Mouse (Mus musculus): Measurements from ENCODE around the gene Ndufab1. TPM values are rescaled to one million over a fixed set of nuclear protein-coding genes. Genes with fewer than 3 reads are reported as not detected.
A peak's percentile ranks its signal among the peaks of the same experiment; 100 is the strongest.

Gene Ndufab1
- polyA plus RNA-seq, 1 experiment from 2014 or later, result 603 TPM

DNA sequence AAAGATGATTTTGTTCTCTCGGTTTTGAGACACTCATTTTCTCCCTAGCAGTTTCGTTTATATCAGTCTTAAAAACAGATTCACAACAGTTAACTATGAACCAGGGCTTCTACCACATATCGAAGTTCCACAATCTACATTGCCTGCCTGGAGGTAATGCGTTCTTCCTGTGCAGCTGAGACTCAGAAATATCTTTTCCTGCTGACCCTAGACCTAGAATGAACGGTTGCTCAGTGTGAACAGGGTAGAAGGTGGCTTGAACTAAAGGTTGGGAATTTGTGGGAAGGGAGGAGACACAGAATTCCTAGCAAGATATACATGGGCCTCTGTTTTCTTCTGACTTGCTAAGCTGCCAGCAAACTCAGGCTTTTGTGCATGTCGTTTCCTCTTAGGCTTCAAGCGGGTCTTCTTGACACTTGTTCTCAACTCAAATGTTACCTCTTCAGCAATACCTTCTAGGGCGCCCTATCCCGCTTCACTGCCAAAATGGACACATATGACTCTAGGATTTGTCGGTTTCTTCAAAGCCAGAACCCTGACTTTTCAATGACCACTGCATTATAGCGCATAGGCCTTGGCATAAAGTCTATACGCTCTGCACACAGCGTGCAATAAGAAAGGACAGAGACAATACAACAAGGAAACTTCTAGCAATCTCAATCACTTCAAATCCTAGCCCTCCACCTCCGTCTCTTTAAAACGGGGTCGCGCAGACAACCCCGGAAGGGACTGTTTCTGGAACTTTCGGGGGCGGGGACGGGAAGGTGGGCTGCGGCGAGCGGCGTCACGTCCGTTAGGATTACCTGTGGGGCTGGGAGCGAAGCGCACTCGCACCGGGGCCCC lies 35.4 kb downstream of the Ndufab1 start:
- peak; percentile 77; the same call in 1 of the 2 replicates for ATAC-seq (replicated peaks)
- H3K4me1 ChIP-seq, result peaks cover 42% of the 10 kb centered on the region
- H3K4me3 ChIP-seq, result peak overlapping the region; percentile 97
- peak overlapping the region; percentile 98 for H3K27ac ChIP-seq
- H3K4me2 ChIP-seq, result peak overlapping the region; percentile 82
- WGBS, result 19% methylated on average over 31 of the region's 31 CpGs
- no peaks in the 10 kb centered on the region for H3K27me3 ChIP-seq (replicated peaks)
- H3K9ac ChIP-seq, result peak overlapping the region; percentile 95
- H3K9me3 ChIP-seq, result no peaks in the 10 kb centered on the region
- H3K36me3 ChIP-seq (replicated peaks), result peaks cover 10% of the 10 kb centered on the region; the same call in 1 of the 2 replicates

DNA sequence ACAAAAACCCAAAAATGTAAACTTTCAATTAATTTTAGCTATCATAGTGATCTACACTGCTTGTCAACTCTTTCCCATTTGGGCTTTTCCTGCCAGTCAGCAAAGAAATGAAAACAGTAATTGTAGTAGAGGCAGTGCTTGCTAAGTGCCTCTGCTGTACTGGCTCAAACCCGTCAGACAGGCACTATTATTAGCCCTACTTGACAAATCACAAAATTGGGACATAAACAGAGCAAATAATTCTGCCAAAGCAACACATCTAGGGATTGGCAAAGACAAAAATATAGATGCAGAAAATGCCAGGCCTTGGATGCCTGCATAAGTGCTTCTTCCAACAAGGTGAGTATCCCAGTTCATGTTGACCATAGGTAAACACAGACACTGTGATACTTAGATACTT lies 36.0 kb downstream of the Ndufab1 start:
- H3K4me2 ChIP-seq, result peak overlapping the region; percentile 82; the same call in 1 of the 2 replicates
- no peak overlapping the region for H3K4me3 ChIP-seq
- peaks cover 9% of the 10 kb centered on the region; the same call in 1 of the 2 replicates for H3K36me3 ChIP-seq (replicated peaks)
- no peaks in the 10 kb centered on the region for H3K9me3 ChIP-seq
- H3K4me1 ChIP-seq, result peaks cover 40% of the 10 kb centered on the region
- WGBS, result 90% methylated on average over 1 of the region's 1 CpGs
- no peak for ATAC-seq (replicated peaks)
- H3K27me3 ChIP-seq (replicated peaks), result no peaks in the 10 kb centered on the region
- no peak overlapping the region for H3K27ac ChIP-seq
- no peak overlapping the region for H3K9ac ChIP-seq

DNA sequence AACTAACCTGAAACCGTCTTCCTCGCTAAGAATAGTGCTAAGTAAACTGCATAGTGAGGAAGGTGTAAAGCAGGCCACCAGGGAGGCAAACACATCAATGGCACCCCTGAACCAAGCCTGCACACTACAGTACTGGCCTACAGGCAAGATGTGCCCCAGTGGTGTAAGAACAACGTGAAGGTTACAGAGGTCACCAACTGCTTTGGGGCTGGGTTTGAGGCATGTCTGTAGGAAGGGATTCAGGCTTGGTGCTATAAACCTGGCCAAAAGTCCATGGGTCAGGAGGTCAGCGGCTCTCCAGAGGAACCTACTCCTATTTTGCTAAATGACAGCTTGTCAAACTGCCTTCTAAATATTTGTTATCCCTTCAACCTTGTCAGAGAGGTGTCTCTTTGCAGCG lies 45.1 kb downstream of the Ndufab1 start:
- Histone ChIP-seq H3K9me3 (no peaks in the 10 kb centered on the region), H3K36me3 (replicated peaks) (0 out of 2 replicates have a peak, but pooled peaks cover 12% of the 10 kb centered on the region), H3K4me2 (no peak overlapping the region), H3K27ac (no peak overlapping the region), H3K9ac (no peak overlapping the region), H3K4me1 (no peaks in the 10 kb centered on the region), H3K27me3 (replicated peaks) (no peaks in the 10 kb centered on the region), H3K4me3 (no peak overlapping the region)
- ATAC-seq (replicated peaks), result no peak
- 94% methylated on average over 5 of the region's 5 CpGs for WGBS

DNA sequence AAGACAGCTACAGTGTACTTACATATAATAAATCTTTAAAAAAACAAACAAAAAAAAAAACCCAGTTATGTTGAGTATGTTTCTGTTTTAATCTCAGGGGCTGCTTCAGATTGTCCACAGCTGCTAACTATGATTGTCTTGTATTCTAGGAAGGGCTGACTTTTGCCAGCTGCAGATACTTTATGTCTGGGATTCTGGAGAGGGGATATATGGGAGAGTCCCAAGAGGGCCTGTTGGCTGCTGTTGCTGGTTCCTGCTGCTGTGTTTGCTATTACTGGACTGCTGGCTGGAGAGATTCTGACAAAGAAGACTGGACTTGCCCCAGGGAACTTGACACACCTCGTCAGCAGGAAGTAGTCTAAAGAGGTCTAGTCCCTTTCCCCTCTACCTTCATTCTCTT lies 50.9 kb downstream of the Ndufab1 start:
- H3K27ac ChIP-seq, result no peak overlapping the region
- 90% methylated on average over 1 of the region's 1 CpGs for WGBS
- H3K27me3 ChIP-seq (replicated peaks), result no peaks in the 10 kb centered on the region
- no peak overlapping the region for H3K9ac ChIP-seq
- ATAC-seq (replicated peaks), result no peak
- no peak overlapping the region for H3K4me2 ChIP-seq
- no peaks in the 10 kb centered on the region for H3K4me1 ChIP-seq
- H3K4me3 ChIP-seq, result no peak overlapping the region
- no peaks in the 10 kb centered on the region for H3K9me3 ChIP-seq
- 0 out of 2 replicates have a peak, but pooled peaks cover 19% of the 10 kb centered on the region for H3K36me3 ChIP-seq (replicated peaks)

DNA sequence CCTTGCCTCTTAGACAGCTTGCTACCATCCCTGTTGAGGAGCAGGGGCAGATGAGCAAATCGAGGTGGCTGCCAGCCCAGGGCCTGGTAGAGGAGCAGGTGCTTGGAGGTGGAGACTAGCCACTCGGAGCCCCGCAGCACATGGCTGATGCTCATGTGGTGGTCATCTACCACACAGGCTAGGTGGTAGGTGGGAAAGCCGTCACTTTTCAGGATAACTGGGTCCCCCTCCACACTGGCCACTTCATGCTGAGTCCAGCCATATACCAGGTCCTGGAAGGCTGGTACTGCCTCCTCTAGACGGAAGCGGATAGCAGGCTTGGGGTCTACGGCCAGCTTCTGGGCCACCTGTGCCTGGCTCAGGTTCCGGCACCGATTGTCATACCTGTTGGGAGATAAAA lies 53.5 kb downstream of the Ndufab1 start:
- H3K9ac ChIP-seq, result no peak overlapping the region
- ATAC-seq (replicated peaks), result no peak
- H3K9me3 ChIP-seq, result no peaks in the 10 kb centered on the region

DNA sequence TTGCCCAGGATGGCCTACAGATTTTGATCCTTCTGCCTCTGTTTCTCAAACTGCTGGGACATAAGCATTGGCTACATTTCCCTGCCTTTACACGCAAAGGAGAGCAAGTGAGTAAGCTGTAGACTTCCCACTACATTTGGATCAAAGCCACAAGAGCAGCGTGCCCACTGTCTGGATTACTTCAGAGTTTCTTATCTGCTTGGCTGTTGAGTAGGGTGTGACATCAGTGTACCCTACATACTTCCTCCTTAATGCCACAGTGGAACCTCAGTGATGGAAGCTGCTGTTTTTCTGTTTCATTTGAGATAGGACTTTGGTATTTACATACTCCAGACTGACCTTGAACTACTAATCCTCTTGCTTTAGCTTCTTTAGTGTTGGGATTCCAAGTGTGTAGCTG lies 54.9 kb downstream of the Ndufab1 start:
- no peak overlapping the region for H3K27ac ChIP-seq
- H3K4me1 ChIP-seq, result no peaks in the 10 kb centered on the region
- no peak overlapping the region for H3K4me2 ChIP-seq
- no peaks in the 10 kb centered on the region for H3K9me3 ChIP-seq
- no peaks in the 10 kb centered on the region for H3K27me3 ChIP-seq (replicated peaks)
- H3K36me3 ChIP-seq (replicated peaks), result 0 out of 2 replicates have a peak, but pooled peaks cover 14% of the 10 kb centered on the region
- 94% methylated on average over 2 of the region's 2 CpGs for WGBS
- no peak overlapping the region for H3K4me3 ChIP-seq
- ATAC-seq (replicated peaks), result no peak
- no peak overlapping the region for H3K9ac ChIP-seq

More for the DNA sequence above, 53.5 kb downstream of the Ndufab1 start:
- H3K27ac ChIP-seq, result no peak overlapping the region
- no peaks in the 10 kb centered on the region for H3K4me1 ChIP-seq
- H3K4me3 ChIP-seq, result no peak overlapping the region
- no peak overlapping the region for H3K4me2 ChIP-seq
- H3K36me3 ChIP-seq (replicated peaks), result 0 out of 2 replicates have a peak, but pooled peaks cover 14% of the 10 kb centered on the region
- no peaks in the 10 kb centered on the region for H3K27me3 ChIP-seq (replicated peaks)
- 97% methylated on average over 9 of the region's 9 CpGs for WGBS

DNA sequence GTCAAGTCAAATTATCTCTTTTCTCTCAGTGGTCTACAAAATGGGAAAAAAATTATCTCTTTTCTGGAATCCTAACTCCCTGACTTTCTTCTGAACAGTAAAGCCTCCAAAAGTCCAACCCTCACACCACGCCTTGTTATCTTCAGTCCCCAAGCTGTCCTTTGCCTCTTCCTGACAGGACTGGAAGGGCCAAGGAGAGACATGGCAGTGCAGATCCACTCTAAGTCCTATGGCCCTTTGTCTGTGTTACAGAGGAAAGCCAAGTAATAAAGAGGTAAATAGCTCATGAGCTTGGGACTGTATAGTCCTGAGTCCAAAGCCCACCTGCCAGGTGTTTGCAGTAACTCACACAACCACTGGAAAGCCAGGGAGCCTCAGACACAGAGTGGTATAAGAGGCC lies 56.0 kb downstream of the Ndufab1 start:
- WGBS, result 94% methylated on average over 1 of the region's 1 CpGs
- H3K4me3 ChIP-seq, result no peak overlapping the region
- H3K36me3 ChIP-seq (replicated peaks), result 0 out of 2 replicates have a peak, but pooled peaks cover 14% of the 10 kb centered on the region

DNA sequence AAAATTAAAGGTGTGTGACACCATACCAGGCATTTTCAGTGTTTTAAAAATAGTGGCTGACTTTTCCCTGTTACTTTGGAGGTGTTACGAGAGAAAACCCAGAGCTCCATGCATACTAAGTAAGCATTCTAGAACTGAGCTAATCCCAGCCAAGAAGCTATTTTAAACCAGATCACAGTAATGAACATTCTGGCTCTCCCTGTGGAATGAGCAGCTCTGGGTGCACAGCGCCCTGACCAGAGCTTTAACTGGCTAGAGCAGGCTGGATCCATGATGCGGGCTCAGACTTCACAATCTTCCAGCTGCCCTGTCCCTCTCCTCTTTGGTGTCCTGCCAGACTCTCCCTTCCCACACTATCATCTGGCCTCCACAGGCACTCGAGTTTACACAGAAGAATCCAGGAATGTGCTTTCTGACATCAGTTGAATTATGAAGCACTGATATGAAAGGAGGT lies 56.5 kb downstream of the Ndufab1 start:
- Histone ChIP-seq H3K27ac (no peak overlapping the region), H3K4me2 (no peak overlapping the region), H3K4me3 (no peak overlapping the region), H3K9me3 (no peaks in the 10 kb centered on the region), H3K27me3 (replicated peaks) (no peaks in the 10 kb centered on the region), H3K36me3 (replicated peaks) (0 out of 2 replicates have a peak, but pooled peaks cover 14% of the 10 kb centered on the region), H3K4me1 (no peaks in the 10 kb centered on the region), H3K9ac (no peak overlapping the region)
- WGBS, result 91% methylated on average over 4 of the region's 4 CpGs
- ATAC-seq (replicated peaks), result no peak

More for the DNA sequence above, 56.0 kb downstream of the Ndufab1 start:
- ATAC-seq (replicated peaks), result no peak
- Histone ChIP-seq H3K9ac (no peak overlapping the region), H3K27me3 (replicated peaks) (no peaks in the 10 kb centered on the region), H3K27ac (no peak overlapping the region), H3K9me3 (no peaks in the 10 kb centered on the region), H3K4me2 (no peak overlapping the region), H3K4me1 (no peaks in the 10 kb centered on the region)

DNA sequence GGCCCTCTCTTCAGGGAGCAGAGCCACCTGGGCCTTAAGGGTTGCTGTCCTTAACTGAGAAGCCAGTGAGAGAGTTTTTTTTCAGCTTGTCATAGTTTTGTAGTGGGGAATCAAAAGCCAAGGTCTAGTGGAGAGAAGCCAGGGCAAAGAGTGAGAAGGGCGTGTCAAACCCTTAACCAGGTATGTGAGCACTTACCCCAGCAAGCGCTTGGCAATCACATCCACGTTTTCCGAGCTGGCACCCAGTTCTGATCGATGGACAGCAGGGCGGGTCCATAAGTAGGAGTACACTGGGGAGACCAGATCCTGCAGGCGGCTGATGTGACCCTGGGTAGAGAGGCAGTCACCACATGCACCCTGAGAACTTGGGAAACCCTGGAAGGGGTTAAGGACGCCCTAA lies 57.6 kb downstream of the Ndufab1 start:
- H3K4me2 ChIP-seq, result no peak overlapping the region
- ATAC-seq (replicated peaks), result no peak
- no peak overlapping the region for H3K27ac ChIP-seq
- H3K4me1 ChIP-seq, result no peaks in the 10 kb centered on the region
- peaks cover 14% of the 10 kb centered on the region; the same call in 1 of the 2 replicates for H3K36me3 ChIP-seq (replicated peaks)
- no peaks in the 10 kb centered on the region for H3K9me3 ChIP-seq
- no peak overlapping the region for H3K9ac ChIP-seq
- 89% methylated on average over 8 of the region's 8 CpGs for WGBS
- no peaks in the 10 kb centered on the region for H3K27me3 ChIP-seq (replicated peaks)
- no peak overlapping the region for H3K4me3 ChIP-seq

Other genes with a start within 250 kb of the Ndufab1 start
- gene Scnn1b, start 236.8 kb downstream of the Ndufab1 start, polyA plus RNA-seq (2015; fragmentation: Nextera tagmentation; extraction: Ambion mirVana), result 0.13 and 0.15 TPM in 2 replicates
- gene Cog7, start 120.2 kb downstream of the Ndufab1 start, polyA plus RNA-seq (2015; fragmentation: Nextera tagmentation; extraction: Ambion mirVana), result 27.1 and 27.5 TPM in 2 replicates
- 59.0 and 63.7 TPM in 2 replicates for gene Gga2, start 80.7 kb downstream of the Ndufab1 start, polyA plus RNA-seq (2015; fragmentation: Nextera tagmentation; extraction: Ambion mirVana)
- gene Ubfd1, start 34.7 kb downstream of the Ndufab1 start, polyA plus RNA-seq (2015; fragmentation: Nextera tagmentation; extraction: Ambion mirVana), result 81.4 and 85.3 TPM in 2 replicates
- 9.2 and 10.7 TPM in 2 replicates for gene Ears2, start 34.6 kb downstream of the Ndufab1 start, polyA plus RNA-seq (2015; fragmentation: Nextera tagmentation; extraction: Ambion mirVana)
- gene Palb2, start 31.1 kb upstream of the Ndufab1 start, polyA plus RNA-seq (2015; fragmentation: Nextera tagmentation; extraction: Ambion mirVana), result 4.9 and 5.0 TPM in 2 replicates
- gene Dctn5, start 31.2 kb upstream of the Ndufab1 start, polyA plus RNA-seq (2015; fragmentation: Nextera tagmentation; extraction: Ambion mirVana), result 166 and 173 TPM in 2 replicates
- 17.2 and 22.9 TPM in 2 replicates for gene Plk1, start 57.6 kb upstream of the Ndufab1 start, polyA plus RNA-seq (2015; fragmentation: Nextera tagmentation; extraction: Ambion mirVana)
- 1.9 and 2.7 TPM in 2 replicates for gene Ern2, start 84.3 kb upstream of the Ndufab1 start, polyA plus RNA-seq (2015; fragmentation: Nextera tagmentation; extraction: Ambion mirVana)
- gene Chp2, start 117.6 kb upstream of the Ndufab1 start, polyA plus RNA-seq (2015; fragmentation: Nextera tagmentation; extraction: Ambion mirVana), result 1.3 and 1.6 TPM in 2 replicates
- 107 and 117 TPM in 2 replicates for gene Prkcb, start 186.9 kb upstream of the Ndufab1 start, polyA plus RNA-seq (2015; fragmentation: Nextera tagmentation; extraction: Ambion mirVana)